Mouse (Mus musculus) lung, embryonic 16.5 days (tissue): Measurements from ENCODE around the gene Hyal3. TPM values are rescaled to one million over a fixed set of nuclear protein-coding genes. Genes with fewer than 3 reads are reported as not detected.
A peak's percentile ranks its signal among the peaks of the same experiment; 100 is the strongest.

ENCODE experiments used
- ATAC-seq: fragments of 200-750 bp; cut with Nextera tagmentation; 2 replicates; pipeline ENCODE4 v1.8.0; 2017; ENCODE audit warnings: low read depth, mild to moderate bottlenecking, moderate library complexity
- H3K27ac ChIP-seq: fragments of 300-500 bp; sonication (generic); 2 replicates; pipeline ENCODE4 v1.5.1; 2014; ENCODE audit warnings: mild to moderate bottlenecking, control low read depth, low read length
- H3K27me3 ChIP-seq: fragments of 300-500 bp; sonication (generic); 2 replicates; pipeline ENCODE4 v1.6.1; 2014; ENCODE audit warnings: low read depth, low read length, mixed read lengths; ENCODE audit not compliant: control insufficient read depth, insufficient read depth
- H3K36me3 ChIP-seq: fragments of 300-500 bp; sonication (generic); 2 replicates; pipeline ENCODE4 v1.6.1; 2014; ENCODE audit warnings: low read length; ENCODE audit not compliant: control insufficient read depth, insufficient read depth
- H3K4me1 ChIP-seq: fragments of 300-500 bp; sonication (generic); replicated peaks from 2 replicates; pipeline ENCODE4 v1.6.1; 2014; ENCODE audit warnings: low read length, mixed read lengths; ENCODE audit not compliant: control insufficient read depth, insufficient read depth
- H3K4me2 ChIP-seq: fragments of 300-500 bp; sonication (generic); 2 replicates; pipeline ENCODE4 v1.6.1; 2014; ENCODE audit warnings: low read depth, low read length, control low read depth
- H3K4me3 ChIP-seq: fragments of 300-500 bp; sonication (generic); 2 replicates; pipeline ENCODE4 v1.5.1; 2014; ENCODE audit warnings: mild to moderate bottlenecking, low read length, control low read depth
- H3K9ac ChIP-seq: fragments of 300-500 bp; sonication (generic); 2 replicates; pipeline ENCODE4 v1.6.1; 2014; ENCODE audit warnings: low read length, control low read depth
- H3K9me3 ChIP-seq: fragments of 300-500 bp; sonication (generic); 2 replicates; pipeline ENCODE4 v1.6.1; 2016; ENCODE audit warnings: low read length; ENCODE audit not compliant: control insufficient read depth
- WGBS: fragments of 180-500 bp; shearing (Covaris S2); extraction: QIAGEN DNeasy Blood & Tissue Kit; methylation state at CpG from one replicate; pipeline ENCODE4 v1.1.7; 2014; 5-methylcytosine and 5-hydroxymethylcytosine counted together
- polyA plus RNA-seq: library from polyadenylated mRNA; unstranded; fragments of >200 nt; fragmentation: Nextera tagmentation; extraction: Ambion mirVana; gene quantifications from 2 replicates; pipeline ENCODE4 v1.2.1, GENCODE M21; 2015

Gene Hyal3
- polyA plus RNA-seq, 1 experiment from 2014 or later = 1.6 TPM

DNA sequence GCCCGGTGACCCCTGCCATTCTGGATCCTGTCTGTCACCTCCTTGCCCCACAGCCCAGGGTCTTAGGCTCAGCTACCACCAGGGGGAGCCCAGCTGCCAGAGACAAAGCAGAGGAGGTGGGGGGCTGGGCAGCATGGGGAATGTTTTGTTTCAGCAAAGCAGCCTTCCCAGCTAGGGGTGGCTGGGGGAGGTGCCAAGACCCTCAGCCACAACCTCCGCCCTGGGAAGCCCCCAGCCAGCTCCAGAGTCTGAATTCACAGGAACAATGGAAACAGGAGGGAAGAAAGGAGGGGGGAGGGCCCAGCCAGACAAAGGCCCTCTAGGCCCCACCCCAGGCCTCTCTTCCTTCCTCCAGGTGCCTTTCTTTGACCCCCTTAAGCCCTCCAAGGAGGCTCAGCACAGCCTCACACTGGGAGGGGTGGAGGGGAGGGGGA lies 46.2 kb downstream of the Hyal3 start:
- peaks cover 11% of the 10 kb centered on the region for H3K36me3 ChIP-seq
- H3K27me3 ChIP-seq = no peaks in the 10 kb centered on the region
- H3K27ac ChIP-seq = peak overlapping the region; percentile 90
- no peaks in the 10 kb centered on the region for H3K9me3 ChIP-seq
- peak overlapping the region; percentile 40 for H3K4me2 ChIP-seq
- no peak overlapping the region for H3K4me3 ChIP-seq
- 6% methylated on average over 2 of the region's 2 CpGs for WGBS
- H3K9ac ChIP-seq = peak overlapping the region; percentile 65
- ATAC-seq = peak; percentile 74
- peaks cover 61% of the 10 kb centered on the region for H3K4me1 ChIP-seq

DNA sequence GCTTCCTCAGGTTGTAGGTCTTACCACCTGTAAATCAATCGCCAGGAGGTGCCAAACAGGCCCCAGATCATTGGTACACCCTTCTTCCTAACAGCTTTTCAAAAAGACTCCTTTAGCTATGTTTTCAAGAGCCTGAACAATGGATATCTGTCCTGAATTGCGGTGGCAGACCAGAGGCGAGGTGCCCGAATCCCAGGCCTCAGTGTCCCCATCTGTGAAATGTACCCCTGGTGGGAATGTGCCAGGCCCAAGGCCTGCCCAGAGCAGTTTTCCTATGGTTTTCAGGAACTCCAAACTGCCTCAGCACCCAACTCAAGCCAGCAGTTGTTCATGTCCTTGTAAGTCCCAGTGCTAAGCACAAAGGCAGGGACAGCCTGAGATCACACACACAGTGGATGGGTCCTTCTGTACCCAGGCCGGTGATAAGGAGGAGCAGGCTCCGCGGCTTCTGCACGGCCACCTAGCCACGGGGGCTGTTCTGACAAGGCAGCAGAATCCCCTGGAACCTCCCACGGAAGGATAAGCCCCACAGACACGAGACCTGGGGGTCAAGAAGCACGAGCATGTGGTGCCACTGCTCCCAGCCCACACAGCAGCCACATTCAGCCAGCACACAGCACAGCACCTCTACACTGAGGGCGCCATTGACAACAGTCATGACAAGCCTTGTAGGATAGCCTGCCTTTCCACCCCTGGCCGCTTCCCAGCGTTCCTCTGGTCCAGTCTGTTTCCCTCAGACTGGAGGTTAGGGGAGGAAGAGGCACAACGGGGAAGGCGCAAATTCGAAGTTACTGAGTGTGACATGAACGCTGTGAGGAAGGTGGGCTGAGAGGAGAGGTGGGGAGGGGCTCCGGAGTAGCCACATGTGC lies 47.0 kb downstream of the Hyal3 start:
- no peak for ATAC-seq
- Histone ChIP-seq H3K36me3 (peaks cover 7% of the 10 kb centered on the region; the same call in 1 of the 2 replicates), H3K27ac (peak overlapping the region; percentile 90), H3K9ac (peak overlapping the region; percentile 65), H3K4me3 (no peak overlapping the region), H3K27me3 (no peaks in the 10 kb centered on the region), H3K4me1 (peaks cover 69% of the 10 kb centered on the region), H3K4me2 (peak overlapping the region; percentile 43), H3K9me3 (no peaks in the 10 kb centered on the region)
- 33% methylated on average over 20 of the region's 20 CpGs for WGBS

DNA sequence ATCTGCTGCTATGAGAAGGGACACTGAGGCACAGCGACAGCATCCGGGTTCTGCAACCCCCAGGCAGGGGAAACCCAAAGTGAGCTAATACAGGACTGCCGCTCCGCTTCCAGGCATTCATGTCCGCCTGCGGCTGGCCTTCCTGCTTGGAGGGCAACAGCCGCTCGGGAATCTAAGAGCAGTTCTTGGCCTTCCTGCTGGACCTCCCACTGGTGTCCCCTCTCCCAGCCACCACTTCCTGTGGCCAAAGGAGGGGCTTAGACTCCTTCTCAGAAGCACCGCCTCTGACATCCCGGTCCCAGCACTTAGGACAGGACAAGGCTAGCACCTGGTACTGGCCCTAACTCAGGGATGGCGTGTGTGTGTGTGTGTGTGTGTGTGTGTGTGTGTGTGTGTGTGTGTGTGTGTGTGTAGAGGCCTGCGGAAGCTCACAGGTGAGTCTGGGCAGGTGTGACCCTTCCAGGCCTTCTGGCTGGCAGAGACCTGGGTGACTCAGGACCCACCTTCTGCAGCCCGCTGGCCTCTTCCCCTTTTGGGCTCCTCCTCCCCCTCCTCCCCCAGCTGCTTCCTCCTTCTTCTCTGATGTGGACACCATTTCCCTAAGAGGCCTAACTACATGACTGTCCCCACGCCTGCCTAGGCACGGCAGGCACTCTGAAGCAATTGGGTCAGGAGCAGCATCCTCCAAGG lies 48.2 kb downstream of the Hyal3 start:
- peak overlapping the region; percentile 1; the same call in 1 of the 2 replicates for H3K4me3 ChIP-seq
- 27% methylated on average over 14 of the region's 15 CpGs for WGBS
- peak overlapping the region; percentile 90 for H3K27ac ChIP-seq
- peaks cover 73% of the 10 kb centered on the region for H3K4me1 ChIP-seq
- peak overlapping the region; percentile 43 for H3K4me2 ChIP-seq
- peaks cover 6% of the 10 kb centered on the region; the same call in 1 of the 2 replicates for H3K36me3 ChIP-seq
- no peaks in the 10 kb centered on the region for H3K9me3 ChIP-seq
- H3K27me3 ChIP-seq = no peaks in the 10 kb centered on the region
- ATAC-seq = peak; percentile 29; the same call in 1 of the 2 replicates
- peak overlapping the region; percentile 65 for H3K9ac ChIP-seq

DNA sequence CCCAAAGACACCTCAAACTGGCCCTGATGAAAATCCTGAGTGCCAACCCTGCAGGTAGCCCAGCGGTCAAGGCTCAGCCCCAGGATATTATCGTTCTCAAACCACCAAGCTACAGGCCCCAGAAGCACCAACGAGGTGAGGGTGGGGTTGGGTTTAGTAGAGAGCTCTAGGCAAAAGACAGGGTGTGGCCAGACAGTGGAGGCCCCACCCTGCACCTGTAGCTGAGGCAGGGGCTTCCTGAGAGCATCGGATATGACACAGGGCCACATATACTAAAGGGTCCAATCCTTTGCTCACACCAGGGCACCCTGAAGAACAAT lies 48.8 kb downstream of the Hyal3 start:
- H3K9ac ChIP-seq = peak overlapping the region; percentile 52; the same call in 1 of the 2 replicates
- H3K4me1 ChIP-seq = peaks cover 69% of the 10 kb centered on the region
- H3K27ac ChIP-seq = peak overlapping the region; percentile 90
- no peaks in the 10 kb centered on the region for H3K27me3 ChIP-seq
- ATAC-seq = no peak
- H3K4me2 ChIP-seq = peak overlapping the region; percentile 43
- no peaks in the 10 kb centered on the region for H3K9me3 ChIP-seq
- WGBS = 33% methylated on average over 4 of the region's 4 CpGs
- H3K36me3 ChIP-seq = peaks cover 6% of the 10 kb centered on the region; the same call in 1 of the 2 replicates
- no peak overlapping the region for H3K4me3 ChIP-seq

DNA sequence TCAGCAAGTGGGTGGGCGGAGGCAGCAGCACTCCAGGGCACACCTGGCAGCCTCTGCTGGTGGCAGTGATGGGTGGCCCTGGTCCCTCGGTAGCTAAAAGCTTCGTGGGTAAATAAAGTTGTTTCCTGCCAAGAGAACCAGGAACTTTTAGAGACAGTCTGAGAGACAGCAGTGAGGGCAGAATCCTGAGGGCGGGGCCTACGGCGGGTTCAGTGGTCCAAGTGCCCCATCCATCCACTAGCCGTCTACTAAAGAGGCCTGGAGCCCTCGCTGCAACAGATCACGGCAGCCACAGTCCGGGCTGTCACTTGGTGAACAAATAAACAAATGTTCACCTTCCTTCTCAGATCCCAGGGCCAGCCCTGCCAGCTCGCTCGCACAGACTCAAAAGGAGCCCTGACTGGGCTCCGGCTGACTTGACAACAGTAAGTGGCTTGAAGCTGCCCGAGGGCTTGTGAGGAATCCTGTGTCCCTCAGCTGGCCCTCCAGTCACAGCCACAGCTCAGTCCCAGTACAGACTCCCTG lies 49.3 kb downstream of the Hyal3 start:
- H3K9me3 ChIP-seq = no peaks in the 10 kb centered on the region
- peak overlapping the region; percentile 90 for H3K27ac ChIP-seq
- H3K4me2 ChIP-seq = peak overlapping the region; percentile 43
- ATAC-seq = no peak
- peak overlapping the region; percentile 16 for H3K4me3 ChIP-seq
- WGBS = 22% methylated on average over 14 of the region's 14 CpGs
- peak overlapping the region; percentile 59 for H3K9ac ChIP-seq
- peaks cover 67% of the 10 kb centered on the region for H3K4me1 ChIP-seq
- H3K27me3 ChIP-seq = no peaks in the 10 kb centered on the region
- H3K36me3 ChIP-seq = peaks cover 6% of the 10 kb centered on the region; the same call in 1 of the 2 replicates

DNA sequence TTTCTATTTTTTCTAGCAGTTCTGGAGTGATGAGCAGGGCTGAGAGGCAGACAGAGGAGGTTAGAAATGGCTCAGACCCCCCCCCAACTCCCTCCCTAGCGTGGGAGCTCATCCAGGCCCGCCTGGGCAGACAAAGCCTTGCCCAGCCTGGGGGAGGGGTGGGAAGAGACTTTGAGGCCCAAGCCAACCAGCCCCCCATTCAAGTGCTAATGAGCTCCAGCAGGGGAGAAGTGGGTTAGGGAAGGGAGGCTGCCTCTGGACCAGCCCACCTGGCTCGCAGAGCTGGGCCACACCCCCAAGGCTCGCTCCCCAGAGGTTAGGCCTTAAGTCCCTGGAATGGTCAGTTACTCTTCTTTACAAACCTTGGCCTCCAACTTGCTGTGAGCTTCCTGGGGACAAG lies 50.0 kb downstream of the Hyal3 start:
- ATAC-seq = no peak
- peak overlapping the region; percentile 59 for H3K9ac ChIP-seq
- H3K4me2 ChIP-seq = peak overlapping the region; percentile 43
- H3K4me1 ChIP-seq = peaks cover 69% of the 10 kb centered on the region
- H3K4me3 ChIP-seq = peak overlapping the region; percentile 13; the same call in 1 of the 2 replicates
- WGBS = 18% methylated on average over 4 of the region's 4 CpGs
- no peaks in the 10 kb centered on the region for H3K27me3 ChIP-seq
- H3K9me3 ChIP-seq = no peaks in the 10 kb centered on the region
- H3K27ac ChIP-seq = peak overlapping the region; percentile 90
- H3K36me3 ChIP-seq = 0 out of 2 replicates have a peak, but pooled peaks cover 4% of the 10 kb centered on the region

DNA sequence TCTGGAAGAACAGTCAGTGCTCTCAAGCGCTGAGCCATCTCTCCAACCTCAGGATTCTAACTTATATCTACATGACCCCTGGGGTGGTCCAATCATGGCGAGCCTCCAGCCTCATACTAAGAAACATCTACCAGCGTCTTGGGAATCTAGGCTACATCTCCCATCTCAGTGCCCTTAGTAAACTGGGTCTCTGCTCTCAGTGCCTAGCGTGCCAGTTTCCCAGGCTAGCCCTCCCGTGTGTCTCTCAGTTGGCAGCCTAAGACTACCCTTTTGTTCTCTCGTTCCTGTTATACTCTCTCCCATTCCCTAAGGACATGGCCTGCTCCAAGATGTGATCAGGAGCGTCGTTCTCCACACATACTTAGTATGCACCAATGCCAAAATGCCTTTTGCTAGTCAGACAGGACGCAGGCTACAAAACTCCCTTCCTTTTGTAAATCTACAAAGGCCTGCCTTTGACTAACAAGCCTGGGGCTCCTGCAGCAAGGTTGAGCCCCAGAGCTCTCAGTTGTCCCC lies 50.8 kb downstream of the Hyal3 start:
- Histone ChIP-seq H3K4me3 (no peak overlapping the region), H3K36me3 (0 out of 2 replicates have a peak, but pooled peaks cover 4% of the 10 kb centered on the region), H3K27me3 (no peaks in the 10 kb centered on the region), H3K27ac (peak overlapping the region; percentile 95), H3K9ac (peak overlapping the region; percentile 43), H3K4me2 (0 out of 2 replicates have a peak overlapping the region, but pooled peaks have one; percentile 8), H3K9me3 (no peaks in the 10 kb centered on the region), H3K4me1 (peaks cover 74% of the 10 kb centered on the region)
- 63% methylated on average over 9 of the region's 9 CpGs for WGBS
- ATAC-seq = no peak

DNA sequence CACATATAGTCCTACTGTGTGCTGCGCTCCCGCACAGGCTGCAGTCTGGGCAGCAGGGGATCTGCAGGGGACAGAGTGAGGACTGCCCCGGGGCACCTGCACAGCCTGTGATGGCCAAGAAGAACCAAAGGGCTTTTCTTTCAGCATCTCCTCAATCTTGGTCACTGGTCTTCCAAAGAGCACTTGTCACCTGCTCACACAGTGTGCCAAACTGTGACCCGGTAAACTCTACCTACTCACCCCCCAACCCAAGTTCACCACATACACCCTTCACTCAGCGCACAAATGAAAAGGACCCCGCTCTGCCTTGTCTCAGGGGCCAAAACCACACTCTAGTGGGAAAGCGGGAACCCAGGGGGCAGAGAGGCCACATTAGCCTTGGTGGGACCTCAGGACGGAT lies 51.2 kb downstream of the Hyal3 start:
- no peaks in the 10 kb centered on the region for H3K27me3 ChIP-seq
- ATAC-seq = no peak

More for the DNA sequence above, 51.2 kb downstream of the Hyal3 start:
- H3K4me1 ChIP-seq = peaks cover 70% of the 10 kb centered on the region
- H3K9me3 ChIP-seq = no peaks in the 10 kb centered on the region
- peak overlapping the region; percentile 43 for H3K9ac ChIP-seq
- H3K4me2 ChIP-seq = peak overlapping the region; percentile 97; the same call in 1 of the 2 replicates
- H3K36me3 ChIP-seq = 0 out of 2 replicates have a peak, but pooled peaks cover 4% of the 10 kb centered on the region
- no peak overlapping the region; the same call in 1 of the 2 replicates for H3K4me3 ChIP-seq
- WGBS = 93% methylated on average over 8 of the region's 8 CpGs
- H3K27ac ChIP-seq = peak overlapping the region; percentile 95
